Mouse (Mus musculus) embryonic fibroblast, embryonic 13.5 days (primary cell): ENCODE measurements around the gene Tiam1.

Experiments used
- CTCF ChIP-seq: IDR thresholded peaks from 2 replicates; pipeline ENCODE4 v1.5.1; 2011; ENCODE audit warnings: mild to moderate bottlenecking, control low read depth, low read length, moderate library complexity, borderline replicate concordance; ENCODE audit not compliant: insufficient read depth
- POLR2A ChIP-seq: IDR thresholded peaks from 2 replicates; pipeline ENCODE4 v1.6.1; 2011; ENCODE audit warnings: low read depth, mild to moderate bottlenecking, control low read depth, low read length, moderate library complexity

- TF ChIP-seq CTCF, result no peak
- no peak for TF ChIP-seq POLR2A
These were observed 288.8 kb downstream of the Tiam1 start for GRCm38 (mm10) chr16:89854731-89855130.
